Mouse (Mus musculus) midbrain, embryonic 10.5 days (tissue): ENCODE data around the gene Cfap97d1. TPM values are rescaled to one million over a fixed set of nuclear protein-coding genes. Genes with fewer than 3 reads are reported as not detected.
A peak's percentile ranks its signal among the peaks of the same experiment; 100 is the strongest.

Source experiments
- DNase-seq: peaks from one replicate; pipeline ENCODE4 v3.0.0-alpha.2; 2017; ENCODE audit warnings: low spot score
- H3K27ac ChIP-seq: fragments of 300-500 bp; sonication (generic); replicated peaks from 2 replicates; pipeline ENCODE4 v1.5.1; 2016; ENCODE audit warnings: mild to moderate bottlenecking
- H3K27me3 ChIP-seq: fragments of 300-500 bp; sonication (generic); 2 replicates; pipeline ENCODE4 v1.6.1; 2016; ENCODE audit warnings: low read depth, mild to moderate bottlenecking; ENCODE audit not compliant: poor library complexity, severe bottlenecking
- H3K36me3 ChIP-seq: fragments of 300-500 bp; sonication (generic); 2 replicates; pipeline ENCODE4 v1.6.1; 2016; ENCODE audit warnings: mild to moderate bottlenecking, moderate library complexity
- H3K4me1 ChIP-seq: fragments of 300-500 bp; sonication (generic); 2 replicates; pipeline ENCODE4 v1.6.1; 2016
- H3K4me3 ChIP-seq: fragments of 300-500 bp; sonication (generic); 2 replicates; pipeline ENCODE4 v1.5.1; 2016; ENCODE audit warnings: mild to moderate bottlenecking, moderate library complexity
- H3K9me3 ChIP-seq: fragments of 300-500 bp; sonication (generic); replicated peaks from 2 replicates; pipeline ENCODE4 v1.6.1; 2016; ENCODE audit warnings: mild to moderate bottlenecking
- WGBS: fragments of 180-500 bp; shearing (Covaris S2); methylation state at CpG from one replicate; pipeline ENCODE4 v1.1.7; 2016; 5-methylcytosine and 5-hydroxymethylcytosine counted together
- polyA plus RNA-seq: library from polyadenylated mRNA; unstranded; fragments of >200 nt; fragmentation: Nextera tagmentation; extraction: Ambion mirVana; gene quantifications from 2 replicates; pipeline ENCODE4 v1.2.1, GENCODE M21; 2016

Cfap97d1 gene
- polyA plus RNA-seq, 1 experiment from 2014 or later = not detected

DNA sequence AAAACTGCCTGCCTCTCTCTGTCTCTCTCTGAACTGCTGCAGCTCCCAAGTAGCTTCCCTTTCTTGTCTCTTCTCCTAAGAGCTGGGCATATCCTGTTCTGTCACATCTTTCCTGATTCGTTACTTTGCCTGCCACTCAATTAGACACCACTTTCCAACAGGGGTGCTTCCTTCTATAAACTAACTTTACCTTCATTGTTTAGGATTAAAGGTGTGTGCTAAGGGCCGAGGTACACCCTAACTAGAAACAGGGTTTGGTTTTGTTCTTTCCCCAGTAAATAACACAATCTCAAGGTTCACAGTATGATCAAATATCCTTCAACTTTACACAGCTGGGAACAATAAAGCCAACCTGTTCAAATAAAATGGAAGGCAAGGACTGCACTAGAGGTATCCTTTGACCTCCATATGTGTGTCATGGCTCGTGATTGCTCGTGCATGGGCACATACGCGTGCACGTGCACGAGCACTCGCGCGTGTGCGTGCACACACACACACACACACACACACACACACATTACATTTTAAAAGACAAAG is 49.0 kb downstream of the Cfap97d1 start:
- DNase-seq = no peak
- WGBS = 93% methylated on average over 12 of the region's 12 CpGs
- Histone ChIP-seq H3K9me3 (no peaks in the 10 kb centered on the region), H3K27ac (no peak overlapping the region), H3K27me3 (peaks cover 14% of the 10 kb centered on the region), H3K36me3 (no peaks in the 10 kb centered on the region), H3K4me1 (peaks cover 2% of the 10 kb centered on the region), H3K4me3 (no peak overlapping the region)

DNA sequence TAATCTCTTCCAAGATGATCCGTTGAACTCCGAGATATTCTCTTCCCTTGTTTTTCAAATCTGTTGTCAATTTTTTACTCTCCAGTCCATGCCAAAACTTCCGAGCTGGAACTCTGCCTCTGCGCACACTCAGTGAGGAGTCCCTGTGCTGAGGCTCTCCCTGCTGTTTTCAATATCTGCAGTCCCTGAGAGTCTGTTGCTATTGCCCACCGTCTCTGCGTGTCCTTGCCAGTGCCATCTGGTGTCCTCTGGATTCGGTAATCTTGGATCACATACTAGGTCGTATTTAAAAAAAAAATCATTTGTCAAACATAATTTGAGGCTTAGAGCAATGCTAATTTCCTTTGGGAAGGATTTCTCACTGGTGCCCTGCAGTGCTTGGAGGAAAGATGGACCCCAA is 50.8 kb downstream of the Cfap97d1 start:
- no peak for DNase-seq

DNA sequence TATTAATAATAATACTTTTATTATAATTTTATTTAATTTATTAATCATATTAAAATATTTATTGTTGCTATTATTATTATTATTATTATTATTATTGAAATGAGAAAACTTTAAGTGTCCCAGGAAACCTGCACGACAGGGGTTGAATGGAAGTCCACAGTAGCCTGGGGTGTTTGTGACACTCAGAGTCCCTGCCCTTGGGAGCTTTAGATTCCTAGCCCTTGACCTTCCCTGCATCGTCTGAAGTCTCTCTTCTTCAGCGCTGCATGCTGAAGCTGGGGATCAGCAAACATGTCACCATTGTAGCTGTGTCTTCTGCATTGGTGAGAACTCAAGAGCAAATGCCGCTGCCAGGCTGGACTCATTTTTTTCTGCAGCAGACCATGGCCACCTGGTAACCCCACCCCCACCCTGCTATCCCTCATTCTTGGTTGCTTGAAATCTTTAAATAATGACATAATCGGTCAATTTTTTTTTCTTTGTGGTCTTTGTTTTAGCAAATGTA is 51.4 kb downstream of the Cfap97d1 start:
- H3K4me3 ChIP-seq = no peak overlapping the region
- no peaks in the 10 kb centered on the region for H3K9me3 ChIP-seq
- H3K27ac ChIP-seq = no peak overlapping the region
- DNase-seq = no peak
- peaks cover 6% of the 10 kb centered on the region for H3K4me1 ChIP-seq
- H3K36me3 ChIP-seq = no peaks in the 10 kb centered on the region
- H3K27me3 ChIP-seq = 0 out of 2 replicates have a peak, but pooled peaks cover 9% of the 10 kb centered on the region
- 84% methylated on average over 5 of the region's 5 CpGs for WGBS

More for the DNA sequence above, 50.8 kb downstream of the Cfap97d1 start:
- 0 out of 2 replicates have a peak, but pooled peaks cover 9% of the 10 kb centered on the region for H3K27me3 ChIP-seq
- H3K9me3 ChIP-seq = no peaks in the 10 kb centered on the region
- H3K36me3 ChIP-seq = no peaks in the 10 kb centered on the region
- peaks cover 6% of the 10 kb centered on the region for H3K4me1 ChIP-seq
- 78% methylated on average over 8 of the region's 8 CpGs for WGBS
- H3K27ac ChIP-seq = no peak overlapping the region
- H3K4me3 ChIP-seq = no peak overlapping the region

DNA sequence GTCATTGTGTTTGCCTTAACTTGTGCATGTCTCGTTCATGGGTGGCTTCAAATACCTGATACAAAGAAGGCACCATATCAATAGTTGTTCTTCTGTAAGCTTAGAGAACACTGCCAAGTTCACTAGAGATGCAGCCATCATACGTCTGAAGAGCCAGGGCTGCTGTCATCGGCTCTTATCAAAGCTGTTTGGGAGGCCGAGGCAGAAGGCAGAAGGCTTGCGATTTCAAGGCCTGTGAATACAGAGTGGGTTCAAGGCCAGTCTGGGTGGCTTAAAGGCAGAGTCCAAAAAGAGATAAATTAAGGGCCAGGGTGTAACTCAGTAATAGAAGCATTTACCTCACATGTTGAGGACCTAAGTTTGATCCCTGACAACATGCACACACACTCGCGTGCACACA is 52.3 kb downstream of the Cfap97d1 start:
- no peak overlapping the region for H3K27ac ChIP-seq
- peaks cover 7% of the 10 kb centered on the region for H3K4me1 ChIP-seq
- no peaks in the 10 kb centered on the region for H3K36me3 ChIP-seq
- no peak for DNase-seq
- 88% methylated on average over 7 of the region's 7 CpGs for WGBS
- no peaks in the 10 kb centered on the region for H3K9me3 ChIP-seq
- no peak overlapping the region for H3K4me3 ChIP-seq
- H3K27me3 ChIP-seq = 0 out of 2 replicates have a peak, but pooled peaks cover 9% of the 10 kb centered on the region

DNA sequence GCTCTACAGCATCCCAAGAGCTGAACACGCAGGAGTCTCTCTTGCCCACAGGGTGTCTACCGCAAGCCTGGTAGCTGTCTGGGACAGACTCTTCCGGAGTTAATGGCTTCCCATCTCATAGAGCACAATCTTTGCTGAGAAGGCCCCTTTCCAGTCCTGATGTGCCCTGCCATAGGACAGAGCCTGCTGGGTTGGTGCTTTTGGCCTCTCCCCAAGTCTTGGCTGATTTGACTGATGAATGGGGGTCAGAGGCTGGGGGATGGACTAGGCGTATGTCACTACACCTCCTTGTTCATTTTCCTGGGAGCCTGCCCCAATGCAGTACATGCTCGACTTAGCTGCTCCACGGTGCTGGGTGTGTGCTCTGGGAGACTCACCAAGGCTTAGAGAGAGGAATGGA is 53.7 kb downstream of the Cfap97d1 start:
- no peak overlapping the region for H3K4me3 ChIP-seq
- H3K27ac ChIP-seq = no peak overlapping the region
- DNase-seq = no peak
- WGBS = 86% methylated on average over 6 of the region's 6 CpGs
- no peaks in the 10 kb centered on the region for H3K9me3 ChIP-seq
- peaks cover 10% of the 10 kb centered on the region for H3K4me1 ChIP-seq
- 0 out of 2 replicates have a peak, but pooled peaks cover 9% of the 10 kb centered on the region for H3K27me3 ChIP-seq
- H3K36me3 ChIP-seq = no peaks in the 10 kb centered on the region

DNA sequence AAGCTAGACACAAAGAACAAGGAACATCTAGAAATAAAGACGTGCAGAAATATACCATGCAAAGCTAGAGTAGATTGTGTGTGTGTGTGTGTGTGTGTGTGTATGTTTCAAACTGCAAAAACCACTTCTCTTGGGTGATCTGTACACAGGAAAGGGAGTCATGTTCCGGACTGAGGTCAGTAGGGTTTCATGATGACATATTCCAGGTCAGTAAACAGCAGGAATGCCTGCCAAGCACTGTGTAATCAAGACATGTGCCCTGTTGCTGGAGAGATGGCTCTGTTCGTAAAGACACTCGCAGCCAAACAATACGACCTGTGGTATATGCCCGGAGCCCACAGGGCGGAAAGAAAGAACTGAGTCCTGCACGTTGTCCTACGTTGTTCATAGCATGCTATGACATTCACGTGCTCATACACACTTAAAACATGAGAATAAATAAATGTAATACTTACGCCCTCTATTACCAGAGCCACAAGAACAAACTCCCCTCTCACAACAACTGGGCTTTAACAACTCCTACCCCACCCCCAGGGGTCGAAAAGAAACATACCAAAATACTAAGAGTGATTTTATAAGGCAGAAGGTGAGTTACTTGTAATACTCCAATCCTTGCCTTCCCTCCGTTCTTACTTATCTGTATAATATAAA is 55.5 kb downstream of the Cfap97d1 start:
- H3K4me1 ChIP-seq = peaks cover 10% of the 10 kb centered on the region
- H3K9me3 ChIP-seq = no peaks in the 10 kb centered on the region
- H3K27me3 ChIP-seq = 0 out of 2 replicates have a peak, but pooled peaks cover 9% of the 10 kb centered on the region
- 67% methylated on average over 13 of the region's 13 CpGs for WGBS
- H3K36me3 ChIP-seq = no peaks in the 10 kb centered on the region
- no peak overlapping the region for H3K4me3 ChIP-seq
- no peak overlapping the region for H3K27ac ChIP-seq
- DNase-seq = no peak

DNA sequence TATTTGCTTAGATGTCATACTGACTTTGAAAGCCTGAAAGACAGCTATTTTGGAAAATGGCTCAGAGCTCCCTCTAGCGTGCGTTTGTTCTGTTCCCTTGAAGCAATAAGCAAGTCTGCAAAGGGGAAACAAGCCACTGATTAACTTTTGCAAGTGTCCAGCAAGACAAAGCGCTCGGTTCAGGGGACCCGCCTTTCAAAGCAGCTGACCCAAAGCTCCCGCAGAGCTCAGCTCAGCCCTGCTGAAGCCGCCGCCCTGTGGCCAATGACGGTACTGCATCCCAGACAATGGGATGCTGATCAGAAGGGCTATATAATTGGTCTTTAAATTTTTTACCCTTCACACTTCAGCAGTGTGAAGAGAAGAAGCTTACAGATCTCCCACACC is 56.1 kb downstream of the Cfap97d1 start:
- WGBS = under 1% methylated on average over 9 of the region's 9 CpGs

DNA sequence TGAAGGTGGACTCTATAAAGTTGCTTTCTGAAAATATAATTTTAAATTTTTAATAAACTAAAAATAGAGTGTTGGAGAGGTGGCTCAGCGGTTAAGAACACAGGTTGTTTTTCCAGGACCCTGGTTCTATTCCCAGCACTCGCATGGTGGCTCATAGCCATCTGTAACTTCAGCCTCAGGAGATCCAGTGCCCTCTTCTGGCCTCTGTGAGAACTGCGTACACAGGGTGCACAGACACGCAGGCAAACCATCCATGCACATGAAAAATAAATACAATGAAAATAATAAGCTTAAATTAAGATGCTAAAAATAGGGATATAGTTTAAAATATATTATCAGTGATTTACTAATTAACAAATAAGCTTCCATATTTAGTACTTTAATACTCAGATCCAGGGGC is 56.6 kb downstream of the Cfap97d1 start:
- peaks cover 10% of the 10 kb centered on the region for H3K4me1 ChIP-seq
- DNase-seq = no peak
- no peak overlapping the region for H3K4me3 ChIP-seq
- WGBS = 67% methylated on average over 4 of the region's 4 CpGs
- peaks cover 9% of the 10 kb centered on the region for H3K9me3 ChIP-seq
- no peak overlapping the region for H3K27ac ChIP-seq
- no peaks in the 10 kb centered on the region for H3K36me3 ChIP-seq
- 0 out of 2 replicates have a peak, but pooled peaks cover 9% of the 10 kb centered on the region for H3K27me3 ChIP-seq

More for the DNA sequence above, 56.1 kb downstream of the Cfap97d1 start:
- H3K27ac ChIP-seq = no peak overlapping the region
- peaks cover 10% of the 10 kb centered on the region for H3K4me1 ChIP-seq
- H3K27me3 ChIP-seq = 0 out of 2 replicates have a peak, but pooled peaks cover 9% of the 10 kb centered on the region
- no peaks in the 10 kb centered on the region for H3K36me3 ChIP-seq
- H3K9me3 ChIP-seq = peaks cover 4% of the 10 kb centered on the region
- DNase-seq = peak; percentile 92
- H3K4me3 ChIP-seq = no peak overlapping the region

DNA sequence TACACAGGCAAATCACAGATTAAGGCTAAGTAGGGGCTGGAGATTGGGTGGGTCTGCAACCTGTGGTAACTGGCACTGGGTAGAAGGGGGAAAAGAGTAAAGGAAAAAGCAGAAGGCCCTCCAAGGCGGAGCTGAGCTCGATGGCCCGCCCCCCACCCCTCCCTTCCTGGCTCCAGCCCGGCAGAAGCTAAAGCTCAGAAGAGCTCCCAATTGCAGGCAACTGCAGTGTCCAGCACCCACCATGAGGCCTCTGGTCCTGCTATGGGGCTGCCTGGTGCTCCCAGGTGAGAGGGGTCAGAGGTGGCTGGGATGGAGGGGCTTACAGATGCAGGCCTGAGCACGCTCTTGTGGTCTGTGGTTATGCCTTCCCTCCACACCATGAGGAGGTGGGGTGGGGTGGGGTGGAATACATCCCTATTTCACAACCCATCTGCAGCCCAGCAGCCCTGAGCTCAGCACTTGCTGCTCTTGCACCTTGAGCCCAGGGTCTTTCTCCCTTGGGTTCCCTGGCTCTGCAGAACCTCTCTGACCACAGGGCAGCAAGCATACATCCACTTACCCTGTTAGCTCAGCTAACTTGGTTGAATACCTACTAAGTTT is 57.4 kb downstream of the Cfap97d1 start, which contains the start of gene Cd300lg:
Gene Cd300lg, plus strand, starts transcription at position 160 of the 600 bp plus-strand sequence.
- Histone ChIP-seq H3K9me3 (peaks cover 18% of the 10 kb centered on the region), H3K36me3 (no peaks in the 10 kb centered on the region), H3K27me3 (0 out of 2 replicates have a peak, but pooled peaks cover 9% of the 10 kb centered on the region), H3K4me1 (peaks cover 10% of the 10 kb centered on the region), H3K27ac (no peak within 1 kb of the TSS), H3K4me3 (no peak within 1 kb of the TSS)
- DNase-seq = no peak
- 54% methylated on average over 5 of the region's 5 CpGs for WGBS

Other genes with a start within 250 kb of the Cfap97d1 start
- 9.4 and 10.5 TPM in 2 replicates for gene Etv4, start 198.9 kb upstream of the Cfap97d1 start, polyA plus RNA-seq
- 0.11 and 0.30 TPM in 2 replicates for gene Meox1, start 89.9 kb upstream of the Cfap97d1 start, polyA plus RNA-seq
- 0.25 and 0.26 TPM in 2 replicates for gene Sost, start 17.3 kb upstream of the Cfap97d1 start, polyA plus RNA-seq
- 12.2 and 13.1 TPM in 2 replicates for gene Dusp3, start 2.7 kb downstream of the Cfap97d1 start, polyA plus RNA-seq
- gene Mpp3, start 44.2 kb downstream of the Cfap97d1 start, polyA plus RNA-seq = 13.3 and 16.9 TPM in 2 replicates
- 0.20 and 0.25 TPM in 2 replicates for gene Cd300lg, start 57.2 kb downstream of the Cfap97d1 start, polyA plus RNA-seq
- 15.5 and 18.7 TPM in 2 replicates for gene Mpp2, start 104.2 kb downstream of the Cfap97d1 start, polyA plus RNA-seq
- not detected in 2 replicates for gene Ppy, start 117.0 kb downstream of the Cfap97d1 start, polyA plus RNA-seq
- gene Pyy, start 123.6 kb downstream of the Cfap97d1 start, polyA plus RNA-seq = not detected in 2 replicates
- gene Nags, start 161.2 kb downstream of the Cfap97d1 start, polyA plus RNA-seq = 0.10 TPM in 1 of 2 replicates, not detected in the other
- 40.4 and 42.3 TPM in 2 replicates for gene Tmem101, start 172.1 kb downstream of the Cfap97d1 start, polyA plus RNA-seq
- gene Lsm12, start 201.0 kb downstream of the Cfap97d1 start, polyA plus RNA-seq = 141 and 144 TPM in 2 replicates
- gene G6pc3, start 205.3 kb downstream of the Cfap97d1 start, polyA plus RNA-seq = 39.1 and 41.5 TPM in 2 replicates
- gene Hdac5, start 245.9 kb downstream of the Cfap97d1 start, polyA plus RNA-seq = 57.3 and 68.9 TPM in 2 replicates